Mouse (Mus musculus) olfactory bulb, adult 2 months (tissue): ENCODE results near the gene Riok1.

Source experiments
- CTCF ChIP-seq: fragments of 200-500 bp; IDR thresholded peaks from 2 replicates; pipeline ENCODE4 v1.5.1; 2012; ENCODE audit warnings: low read depth, mild to moderate bottlenecking, low read length, moderate library complexity; ENCODE audit not compliant: insufficient read depth
- POLR2A ChIP-seq: fragments of 200-500 bp; IDR thresholded peaks from 2 replicates; pipeline ENCODE4 v1.6.1; 2012; ENCODE audit warnings: mild to moderate bottlenecking, low read depth, low read length, moderate library complexity; ENCODE audit not compliant: insufficient read depth

DNA sequence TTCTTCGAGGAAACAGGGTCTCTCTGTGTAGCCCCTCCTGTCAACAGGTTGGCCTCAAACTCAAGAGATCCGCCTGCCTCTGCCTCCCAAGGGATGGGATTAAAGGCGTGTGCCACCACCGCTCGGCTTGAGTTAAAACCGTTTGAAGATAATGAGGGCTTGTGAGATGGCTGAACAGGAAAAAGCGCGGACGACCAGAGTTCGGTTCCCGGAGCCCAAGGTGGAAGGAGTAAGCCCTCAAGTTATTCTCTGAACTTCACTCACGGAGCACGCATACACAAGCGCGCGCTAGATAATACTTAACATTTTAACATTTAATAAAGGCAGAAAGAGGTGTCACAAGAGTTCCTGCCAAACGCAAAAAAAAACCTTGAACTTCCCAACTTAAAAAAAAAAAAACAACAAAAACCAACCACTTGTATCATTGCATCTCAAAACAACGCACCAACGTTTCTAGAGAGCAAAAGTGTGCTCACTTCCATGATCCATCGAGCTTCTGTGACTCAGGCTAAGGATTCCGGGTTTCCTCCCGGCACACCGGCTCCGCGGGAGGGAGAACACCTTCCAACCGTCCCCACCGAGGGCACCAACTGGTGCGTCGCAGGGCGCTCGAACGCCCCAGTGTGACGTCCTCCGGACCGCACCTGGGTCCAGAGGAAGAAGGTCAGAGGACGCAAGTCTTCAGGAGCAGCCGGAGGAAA is at the start of gene Riok1:
- no peak for TF ChIP-seq POLR2A
- TF ChIP-seq CTCF = no peak
